Mouse (Mus musculus) megakaryocyte, embryonic 14.5 days (primary cell): ENCODE data around the gene Atf6.

Experiments
- FLI1 ChIP-seq: IDR thresholded peaks from 2 replicates; pipeline ENCODE4 v1.6.1; 2012; ENCODE audit warnings: low read length, inconsistent platforms, mixed read lengths
- GATA1 ChIP-seq: IDR thresholded peaks from 3 replicates; pipeline ENCODE4 v1.6.1; 2012; ENCODE audit warnings: mixed read lengths, low read length, inconsistent platforms, borderline replicate concordance

DNA sequence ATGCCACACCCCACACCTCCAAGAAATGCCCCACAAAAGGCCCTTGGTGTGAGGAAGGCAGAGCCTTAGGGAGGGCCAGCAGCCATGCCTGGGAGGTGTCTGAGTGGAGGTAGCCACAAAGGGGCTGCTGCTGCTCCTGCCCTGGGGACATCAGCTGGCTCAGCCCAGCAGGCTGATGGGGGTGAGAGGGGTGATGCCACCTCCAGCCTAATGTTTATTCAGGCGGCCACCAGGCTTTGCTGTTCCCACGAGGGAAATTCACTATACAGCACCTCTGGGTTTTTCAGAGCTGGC is 210.4 kb downstream of the Atf6 start:
- TF ChIP-seq GATA1 (no peak), FLI1 (no peak)
